Mouse (Mus musculus): ENCODE results near the gene Asic3. TPM values are rescaled to one million over a fixed set of nuclear protein-coding genes. Genes with fewer than 3 reads are reported as not detected.

The Asic3 gene
- polyA plus RNA-seq, 1 experiment from 2014 or later: 0.20 TPM

GRCm38 (mm10) chr5:24412063-24412462 lies 1.1 kb upstream of the Asic3 start:
- H3K4me1 ChIP-seq (replicated peaks): peaks cover 24% of the 10 kb centered on the region
- H3K27ac ChIP-seq: no peak overlapping the region
- WGBS: 86% methylated on average over 2 of the region's 2 CpGs
- no peaks in the 10 kb centered on the region for H3K9me3 ChIP-seq
- no peak for DNase-seq (ENCODE audit: low spot score)
- no peak overlapping the region for H3K4me3 ChIP-seq
- peaks cover 13% of the 10 kb centered on the region; the same call in 1 of the 2 replicates for H3K27me3 ChIP-seq (ENCODE audit: insufficient read depth, poor library complexity, severe bottlenecking)
- peaks cover 23% of the 10 kb centered on the region for H3K36me3 ChIP-seq

- H3K4me3 ChIP-seq: no peak overlapping the region
- H3K9me3 ChIP-seq: no peaks in the 10 kb centered on the region
- 86% methylated on average over 13 of the region's 13 CpGs for WGBS
- peaks cover 19% of the 10 kb centered on the region for H3K36me3 ChIP-seq
- no peak overlapping the region for H3K27ac ChIP-seq
- peaks cover 24% of the 10 kb centered on the region for H3K4me1 ChIP-seq (replicated peaks)
- peaks cover 15% of the 10 kb centered on the region; the same call in 1 of the 2 replicates for H3K27me3 ChIP-seq (ENCODE audit: insufficient read depth, poor library complexity, severe bottlenecking)
- DNase-seq (ENCODE audit: low spot score): no peak
Measured at GRCm38 (mm10) chr5:24413938-24414337, 746 bp downstream of the Asic3 start.

GRCm38 (mm10) chr5:24416222-24416736 lies 3.1 kb downstream of the Asic3 start:
- H3K36me3 ChIP-seq: peaks cover 37% of the 10 kb centered on the region
- peak; percentile 65 for DNase-seq (ENCODE audit: low spot score)
- no peaks in the 10 kb centered on the region for H3K9me3 ChIP-seq
- no peak overlapping the region for H3K4me3 ChIP-seq
- WGBS: 5% methylated on average over 21 of the region's 21 CpGs
- peaks cover 15% of the 10 kb centered on the region; the same call in 1 of the 2 replicates for H3K27me3 ChIP-seq (ENCODE audit: insufficient read depth, poor library complexity, severe bottlenecking)
- peaks cover 24% of the 10 kb centered on the region for H3K4me1 ChIP-seq (replicated peaks)
- H3K27ac ChIP-seq: no peak overlapping the region; the same call in 1 of the 2 replicates

- Histone ChIP-seq H3K9me3 (no peaks in the 10 kb centered on the region), H3K36me3 (peaks cover 41% of the 10 kb centered on the region), H3K4me3 (no peak overlapping the region), H3K4me1 (replicated peaks) (peaks cover 30% of the 10 kb centered on the region), H3K27ac (no peak overlapping the region), H3K27me3 (ENCODE audit: insufficient read depth, poor library complexity, severe bottlenecking) (peaks cover 15% of the 10 kb centered on the region; the same call in 1 of the 2 replicates)
- WGBS: 91% methylated on average over 10 of the region's 10 CpGs
- DNase-seq (ENCODE audit: low spot score): no peak
Measured at GRCm38 (mm10) chr5:24417587-24417986, 4.4 kb downstream of the Asic3 start.

GRCm38 (mm10) chr5:24420381-24420780 lies 7.2 kb downstream of the Asic3 start:
- no peak overlapping the region for H3K4me3 ChIP-seq
- peaks cover 41% of the 10 kb centered on the region for H3K36me3 ChIP-seq
- DNase-seq (ENCODE audit: low spot score): no peak
- H3K4me1 ChIP-seq (replicated peaks): peaks cover 44% of the 10 kb centered on the region
- 84% methylated on average over 9 of the region's 9 CpGs for WGBS
- peaks cover 6% of the 10 kb centered on the region; the same call in 1 of the 2 replicates for H3K27me3 ChIP-seq (ENCODE audit: insufficient read depth, poor library complexity, severe bottlenecking)
- no peaks in the 10 kb centered on the region for H3K9me3 ChIP-seq
- no peak overlapping the region for H3K27ac ChIP-seq

- Histone ChIP-seq H3K4me3 (peak within 1 kb of the TSS; percentile 79), H3K27me3 (ENCODE audit: insufficient read depth, poor library complexity, severe bottlenecking) (peaks cover 23% of the 10 kb centered on the region), H3K9me3 (no peaks in the 10 kb centered on the region), H3K36me3 (peaks cover 33% of the 10 kb centered on the region), H3K27ac (peak within 1 kb of the TSS; percentile 92), H3K4me1 (replicated peaks) (peaks cover 62% of the 10 kb centered on the region)
- under 1% methylated on average over 46 of the region's 46 CpGs for WGBS
- DNase-seq (ENCODE audit: low spot score): peak; percentile 99
Measured at GRCm38 (mm10) chr5:24423129-24424003, 10.2 kb downstream of the Asic3 start, which contains the start of the genes Cdk5 and Slc4a2. Gene Cdk5 (minus strand): TSS chr5:24423530. Gene Slc4a2 (plus strand): TSS chr5:24423837.

GRCm38 (mm10) chr5:24424004-24424781 lies 11.0 kb downstream of the Asic3 start:
- Histone ChIP-seq H3K4me1 (replicated peaks) (peaks cover 68% of the 10 kb centered on the region), H3K27me3 (ENCODE audit: insufficient read depth, poor library complexity, severe bottlenecking) (peaks cover 23% of the 10 kb centered on the region), H3K9me3 (no peaks in the 10 kb centered on the region), H3K27ac (peak overlapping the region; percentile 92), H3K36me3 (peaks cover 25% of the 10 kb centered on the region), H3K4me3 (peak overlapping the region; percentile 79)
- no peak for DNase-seq (ENCODE audit: low spot score)
- 15% methylated on average over 21 of the region's 21 CpGs for WGBS

- peaks cover 68% of the 10 kb centered on the region for H3K4me1 ChIP-seq (replicated peaks)
- WGBS: 2% methylated on average over 58 of the region's 60 CpGs
- peak overlapping the region; percentile 79 for H3K4me3 ChIP-seq
- H3K27me3 ChIP-seq (ENCODE audit: insufficient read depth, poor library complexity, severe bottlenecking): peaks cover 23% of the 10 kb centered on the region
- H3K27ac ChIP-seq: peak overlapping the region; percentile 92
- DNase-seq (ENCODE audit: low spot score): peak; percentile 82
- H3K36me3 ChIP-seq: peaks cover 25% of the 10 kb centered on the region
- no peaks in the 10 kb centered on the region for H3K9me3 ChIP-seq
Measured at GRCm38 (mm10) chr5:24424861-24425411, 11.7 kb downstream of the Asic3 start.

- peaks cover 25% of the 10 kb centered on the region for H3K36me3 ChIP-seq
- peaks cover 68% of the 10 kb centered on the region for H3K4me1 ChIP-seq (replicated peaks)
- no peak for DNase-seq (ENCODE audit: low spot score)
- H3K9me3 ChIP-seq: no peaks in the 10 kb centered on the region
- peak overlapping the region; percentile 92 for H3K27ac ChIP-seq
- under 1% methylated on average over 28 of the region's 30 CpGs for WGBS
- H3K4me3 ChIP-seq: peak overlapping the region; percentile 79
- peaks cover 23% of the 10 kb centered on the region for H3K27me3 ChIP-seq (ENCODE audit: insufficient read depth, poor library complexity, severe bottlenecking)
Measured at GRCm38 (mm10) chr5:24425421-24426036, 12.3 kb downstream of the Asic3 start.

GRCm38 (mm10) chr5:24426037-24426432 lies 12.8 kb downstream of the Asic3 start:
- Histone ChIP-seq H3K36me3 (peaks cover 25% of the 10 kb centered on the region), H3K27ac (peak overlapping the region; percentile 92), H3K4me1 (replicated peaks) (peaks cover 68% of the 10 kb centered on the region), H3K27me3 (ENCODE audit: insufficient read depth, poor library complexity, severe bottlenecking) (peaks cover 23% of the 10 kb centered on the region), H3K4me3 (peak overlapping the region; percentile 79), H3K9me3 (no peaks in the 10 kb centered on the region)
- 3% methylated on average over 10 of the region's 10 CpGs for WGBS
- no peak for DNase-seq (ENCODE audit: low spot score)

- Histone ChIP-seq H3K9me3 (no peaks in the 10 kb centered on the region), H3K36me3 (peaks cover 26% of the 10 kb centered on the region), H3K4me3 (peak overlapping the region; percentile 79), H3K27me3 (ENCODE audit: insufficient read depth, poor library complexity, severe bottlenecking) (peaks cover 23% of the 10 kb centered on the region), H3K4me1 (replicated peaks) (peaks cover 68% of the 10 kb centered on the region), H3K27ac (peak overlapping the region; percentile 92; the same call in 1 of the 2 replicates)
- WGBS: 9% methylated on average over 9 of the region's 9 CpGs
- DNase-seq (ENCODE audit: low spot score): no peak
Measured at GRCm38 (mm10) chr5:24426556-24427284, 13.5 kb downstream of the Asic3 start.
